Mouse (Mus musculus) midbrain, embryonic 16.5 days (tissue): ENCODE results near the gene Tnfsfm13. TPM values are rescaled to one million over a fixed set of nuclear protein-coding genes. Genes with fewer than 3 reads are reported as not detected.

ENCODE experiments used
- ATAC-seq: fragments of 200-750 bp; cut with Nextera tagmentation; 2 replicates; pipeline ENCODE4 v1.8.0; 2017; ENCODE audit warnings: moderate TSS enrichment
- H3K27ac ChIP-seq: fragments of 300-500 bp; sonication (generic); 2 replicates; pipeline ENCODE4 v1.5.1; 2014; ENCODE audit warnings: mild to moderate bottlenecking, low read length, mixed read lengths
- H3K27me3 ChIP-seq: fragments of 300-500 bp; sonication (generic); 2 replicates; pipeline ENCODE4 v1.6.1; 2014; ENCODE audit warnings: low read depth, low read length, mixed read lengths; ENCODE audit not compliant: control insufficient read depth, insufficient read depth
- H3K36me3 ChIP-seq: fragments of 300-500 bp; sonication (generic); 2 replicates; pipeline ENCODE4 v1.6.1; 2014; ENCODE audit warnings: mild to moderate bottlenecking, low read length, moderate library complexity, mixed read lengths; ENCODE audit not compliant: control insufficient read depth, insufficient read depth
- H3K4me1 ChIP-seq: fragments of 300-500 bp; sonication (generic); 2 replicates; pipeline ENCODE4 v1.6.1; 2014; ENCODE audit warnings: mild to moderate bottlenecking, low read length, mixed read lengths; ENCODE audit not compliant: control insufficient read depth, insufficient read depth
- H3K4me2 ChIP-seq: fragments of 300-500 bp; sonication (generic); 2 replicates; pipeline ENCODE4 v1.6.1; 2014; ENCODE audit warnings: mild to moderate bottlenecking, low read length, mixed read lengths
- H3K4me3 ChIP-seq: fragments of 300-500 bp; sonication (generic); 2 replicates; pipeline ENCODE4 v1.5.1; 2014; ENCODE audit warnings: low read depth, mild to moderate bottlenecking, low read length, moderate library complexity, mixed read lengths
- H3K9ac ChIP-seq: fragments of 300-500 bp; sonication (generic); 2 replicates; pipeline ENCODE4 v1.6.1; 2014; ENCODE audit warnings: low read depth, low read length, mixed read lengths
- H3K9me3 ChIP-seq: fragments of 300-500 bp; sonication (generic); replicated peaks from 2 replicates; pipeline ENCODE4 v1.6.1; 2014; ENCODE audit warnings: mild to moderate bottlenecking, low read length, mixed read lengths; ENCODE audit not compliant: control insufficient read depth, poor library complexity, severe bottlenecking
- WGBS: fragments of 180-500 bp; shearing (Covaris S2); extraction: QIAGEN DNeasy Blood & Tissue Kit; methylation state at CpG from one replicate; pipeline ENCODE4 v1.1.7; 2014; 5-methylcytosine and 5-hydroxymethylcytosine counted together
- polyA plus RNA-seq: library from polyadenylated mRNA; unstranded; fragments of >200 nt; fragmentation: Nextera tagmentation; extraction: Ambion mirVana; gene quantifications from 2 replicates; pipeline ENCODE4 v1.2.1, GENCODE M21; 2015

Tnfsfm13 gene
- polyA plus RNA-seq, 1 experiment from 2014 or later: 0.87 TPM

GRCm38 (mm10) chr11:69662967-69663671, 32.8 kb downstream of the Tnfsfm13 start:
- Histone ChIP-seq H3K27me3 (no peaks in the 10 kb centered on the region), H3K9me3 (no peaks in the 10 kb centered on the region), H3K4me2 (peak overlapping the region; percentile 57), H3K9ac (peak overlapping the region; percentile 58), H3K4me3 (peak overlapping the region; percentile 62), H3K27ac (peak overlapping the region; percentile 93), H3K36me3 (peaks cover 17% of the 10 kb centered on the region), H3K4me1 (peaks cover 15% of the 10 kb centered on the region)
- ATAC-seq: peak; percentile 23
- 64% methylated on average over 13 of the region's 13 CpGs for WGBS

DNA sequence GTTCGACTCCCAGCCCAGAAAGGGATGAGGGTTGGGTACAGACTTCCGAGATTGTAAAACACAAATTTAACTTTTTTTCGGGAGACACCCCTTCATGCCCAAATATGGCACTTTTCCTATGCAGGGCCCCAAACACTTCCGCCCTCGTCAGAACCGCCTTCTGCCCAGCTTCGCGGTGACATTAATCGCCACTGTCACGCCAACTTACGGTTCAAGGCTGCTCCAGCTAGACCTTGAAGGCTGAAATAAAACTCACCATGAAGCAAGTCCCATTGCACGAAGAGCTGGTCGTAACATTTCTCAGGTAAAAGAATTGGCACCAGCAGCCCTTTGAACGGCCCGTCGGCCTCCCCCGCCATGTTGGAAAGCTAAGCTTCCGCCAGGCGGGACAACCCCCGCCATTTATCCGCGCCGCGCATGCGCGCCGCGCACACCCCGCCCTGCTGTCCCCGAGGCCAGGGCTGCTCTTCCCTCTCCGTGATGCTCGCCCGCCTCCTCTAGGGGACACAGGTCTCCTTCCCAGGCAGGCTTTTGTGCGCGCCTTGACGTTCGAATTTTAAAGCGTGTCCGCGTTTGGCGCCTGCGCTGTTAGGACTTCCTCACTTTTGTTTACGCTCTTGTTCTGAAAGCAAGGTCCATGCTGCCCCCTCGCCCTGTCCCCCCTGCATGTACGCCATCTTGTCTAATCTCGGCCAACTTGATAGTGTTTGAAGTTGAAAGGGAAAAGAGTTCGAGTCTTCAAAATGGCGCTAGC, 33.5 kb downstream of the Tnfsfm13 start, which contains the start of gene Mpdu1:
Gene Mpdu1 (minus strand): TSS at position 430 of the 754 bp plus-strand sequence.
- H3K9ac ChIP-seq: peak within 1 kb of the TSS; percentile 70
- peak within 1 kb of the TSS; percentile 62 for H3K4me3 ChIP-seq
- no peaks in the 10 kb centered on the region for H3K27me3 ChIP-seq
- under 1% methylated on average over 48 of the region's 48 CpGs for WGBS
- peak within 1 kb of the TSS; percentile 57 for H3K4me2 ChIP-seq
- no peaks in the 10 kb centered on the region for H3K9me3 ChIP-seq
- peaks cover 15% of the 10 kb centered on the region for H3K4me1 ChIP-seq
- peak within 1 kb of the TSS; percentile 93 for H3K27ac ChIP-seq
- ATAC-seq: peak; percentile 96
- peaks cover 17% of the 10 kb centered on the region for H3K36me3 ChIP-seq

DNA sequence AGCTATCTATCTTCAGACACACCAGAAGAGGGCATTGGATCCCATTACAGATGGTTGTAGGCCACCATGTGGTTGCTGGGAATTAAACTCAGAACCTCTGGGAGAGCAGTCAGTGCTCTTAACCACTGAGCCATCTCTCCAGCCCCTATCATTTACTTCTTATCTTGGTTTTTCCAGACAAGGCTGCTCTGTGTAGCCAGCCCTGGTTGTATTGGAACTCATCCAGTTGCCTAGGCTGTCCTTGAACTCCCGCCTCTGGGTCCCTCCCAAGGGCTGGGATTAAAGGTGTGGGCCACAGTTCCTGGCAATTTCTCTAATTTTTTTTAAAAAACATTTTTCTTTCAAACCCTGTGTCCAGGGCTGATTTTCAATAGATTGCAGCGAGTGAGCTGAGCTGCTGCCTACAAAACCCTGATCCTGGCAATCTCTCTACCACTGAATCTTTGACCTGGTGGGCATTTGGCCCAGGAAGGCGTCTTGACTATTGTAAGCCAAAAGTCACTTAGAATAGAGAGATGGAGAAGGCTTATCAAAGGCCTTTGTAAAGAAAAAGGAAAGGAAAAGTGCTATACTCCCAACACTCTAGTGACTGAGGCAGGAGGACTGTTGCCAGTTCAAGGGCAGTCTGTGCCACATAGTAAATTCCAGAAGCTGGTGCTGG, 34.5 kb downstream of the Tnfsfm13 start:
- Histone ChIP-seq H3K27me3 (no peaks in the 10 kb centered on the region), H3K9ac (peak overlapping the region; percentile 70), H3K9me3 (no peaks in the 10 kb centered on the region), H3K36me3 (peaks cover 18% of the 10 kb centered on the region), H3K4me2 (peak overlapping the region; percentile 57), H3K4me3 (peak overlapping the region; percentile 62), H3K4me1 (peaks cover 15% of the 10 kb centered on the region), H3K27ac (peak overlapping the region; percentile 93; the same call in 1 of the 2 replicates)
- no peak for ATAC-seq
- 72% methylated on average over 3 of the region's 3 CpGs for WGBS

DNA sequence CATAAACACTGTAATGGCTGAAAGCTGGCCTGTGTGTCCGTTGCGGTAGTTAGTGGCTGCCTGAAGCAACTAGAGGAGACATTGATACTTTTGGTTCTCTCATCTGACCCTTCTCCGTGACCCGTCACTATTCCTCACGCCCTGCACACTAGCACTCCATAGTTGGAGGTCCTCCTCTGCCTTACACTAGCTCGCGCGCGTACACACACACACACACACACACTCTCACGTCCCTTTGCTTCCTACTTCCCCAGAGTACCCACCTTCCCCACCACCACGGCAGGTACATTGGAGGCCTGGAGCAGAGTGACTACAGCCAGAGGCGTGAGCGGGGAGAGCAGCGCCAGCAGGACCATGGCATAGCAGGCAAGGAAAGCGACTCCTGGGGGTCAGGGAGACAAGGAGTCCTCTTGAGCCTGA, 38.4 kb downstream of the Tnfsfm13 start:
- Histone ChIP-seq H3K9ac (no peak overlapping the region), H3K4me2 (no peak overlapping the region), H3K27ac (no peak overlapping the region), H3K9me3 (no peaks in the 10 kb centered on the region), H3K4me1 (peaks cover 16% of the 10 kb centered on the region), H3K27me3 (no peaks in the 10 kb centered on the region), H3K36me3 (peaks cover 17% of the 10 kb centered on the region), H3K4me3 (no peak overlapping the region)
- no peak for ATAC-seq
- 83% methylated on average over 15 of the region's 15 CpGs for WGBS

GRCm38 (mm10) chr11:69656617-69657461, 39.1 kb downstream of the Tnfsfm13 start:
- Histone ChIP-seq H3K27ac (no peak overlapping the region), H3K4me3 (no peak overlapping the region), H3K9me3 (no peaks in the 10 kb centered on the region), H3K9ac (no peak overlapping the region), H3K27me3 (no peaks in the 10 kb centered on the region), H3K4me1 (peaks cover 15% of the 10 kb centered on the region), H3K4me2 (no peak overlapping the region), H3K36me3 (peaks cover 24% of the 10 kb centered on the region)
- WGBS: 81% methylated on average over 10 of the region's 10 CpGs
- ATAC-seq: no peak

- H3K27ac ChIP-seq: no peak overlapping the region
- H3K27me3 ChIP-seq: no peaks in the 10 kb centered on the region
- H3K9me3 ChIP-seq: no peaks in the 10 kb centered on the region
- H3K4me2 ChIP-seq: no peak overlapping the region
- peaks cover 31% of the 10 kb centered on the region for H3K36me3 ChIP-seq
- no peak overlapping the region for H3K4me3 ChIP-seq
- no peak for ATAC-seq
- WGBS: 84% methylated on average over 5 of the region's 5 CpGs
- H3K4me1 ChIP-seq: peaks cover 8% of the 10 kb centered on the region; the same call in 1 of the 2 replicates
- H3K9ac ChIP-seq: no peak overlapping the region
Observed at GRCm38 (mm10) chr11:69656065-69656455, 39.8 kb downstream of the Tnfsfm13 start.

DNA sequence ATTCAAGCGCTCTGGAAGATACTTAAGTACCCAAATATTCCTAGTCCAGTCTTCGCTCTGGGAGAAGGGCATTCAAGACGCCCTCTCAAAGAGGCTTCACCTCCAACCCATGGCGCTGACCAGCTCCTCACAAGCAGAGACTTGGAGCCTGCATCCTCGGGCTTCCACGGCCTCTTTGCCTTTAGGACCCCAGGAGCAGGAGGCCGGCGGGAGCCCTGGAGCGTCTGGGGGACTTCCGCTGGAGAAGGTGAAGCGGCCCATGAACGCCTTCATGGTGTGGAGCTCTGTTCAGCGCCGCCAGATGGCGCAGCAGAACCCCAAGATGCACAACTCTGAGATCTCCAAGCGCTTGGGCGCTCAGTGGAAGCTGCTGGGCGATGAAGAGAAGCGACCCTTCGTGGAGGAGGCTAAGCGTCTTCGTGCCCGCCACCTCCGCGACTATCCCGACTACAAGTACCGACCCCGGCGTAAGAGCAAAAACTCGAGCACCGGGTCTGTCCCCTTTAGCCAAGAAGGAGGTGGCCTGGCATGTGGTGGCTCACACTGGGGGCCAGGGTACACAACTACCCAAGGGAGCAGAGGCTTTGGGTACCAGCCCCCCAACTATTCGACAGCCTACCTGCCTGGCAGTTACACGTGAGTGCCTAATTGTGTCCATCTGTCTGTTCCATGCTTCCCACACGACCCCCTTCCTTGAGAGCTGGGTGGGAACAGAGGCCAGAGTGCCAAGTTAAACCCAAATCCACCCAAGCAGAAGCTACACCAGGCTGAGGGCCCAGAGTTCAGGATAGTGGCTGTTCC, 40.4 kb downstream of the Tnfsfm13 start, which contains the start of gene Sox15:
Gene Sox15 (plus strand): TSS at position 51 of the 801 bp plus-strand sequence.
- peaks cover 37% of the 10 kb centered on the region for H3K36me3 ChIP-seq
- H3K27ac ChIP-seq: no peak within 1 kb of the TSS
- H3K4me1 ChIP-seq: peaks cover 6% of the 10 kb centered on the region; the same call in 1 of the 2 replicates
- H3K9me3 ChIP-seq: no peaks in the 10 kb centered on the region
- H3K27me3 ChIP-seq: no peaks in the 10 kb centered on the region
- no peak within 1 kb of the TSS for H3K4me2 ChIP-seq
- peak; percentile 52; the same call in 1 of the 2 replicates for ATAC-seq
- H3K9ac ChIP-seq: 0 out of 2 replicates have a peak within 1 kb of the TSS, but pooled peaks have one; percentile 20
- H3K4me3 ChIP-seq: no peak within 1 kb of the TSS; the same call in 1 of the 2 replicates
- WGBS: 23% methylated on average over 34 of the region's 34 CpGs
